Mouse (Mus musculus): ENCODE measurements at regions not wholly inside any gene's neighbourhood (a gene's known extent, or its start where the extent isn't known, plus 50 kb on each side); places are given as distances from the start of the nearest gene placed in this dataset.
A peak's percentile ranks its signal among the peaks of the same experiment; 100 is the strongest.

DNA sequence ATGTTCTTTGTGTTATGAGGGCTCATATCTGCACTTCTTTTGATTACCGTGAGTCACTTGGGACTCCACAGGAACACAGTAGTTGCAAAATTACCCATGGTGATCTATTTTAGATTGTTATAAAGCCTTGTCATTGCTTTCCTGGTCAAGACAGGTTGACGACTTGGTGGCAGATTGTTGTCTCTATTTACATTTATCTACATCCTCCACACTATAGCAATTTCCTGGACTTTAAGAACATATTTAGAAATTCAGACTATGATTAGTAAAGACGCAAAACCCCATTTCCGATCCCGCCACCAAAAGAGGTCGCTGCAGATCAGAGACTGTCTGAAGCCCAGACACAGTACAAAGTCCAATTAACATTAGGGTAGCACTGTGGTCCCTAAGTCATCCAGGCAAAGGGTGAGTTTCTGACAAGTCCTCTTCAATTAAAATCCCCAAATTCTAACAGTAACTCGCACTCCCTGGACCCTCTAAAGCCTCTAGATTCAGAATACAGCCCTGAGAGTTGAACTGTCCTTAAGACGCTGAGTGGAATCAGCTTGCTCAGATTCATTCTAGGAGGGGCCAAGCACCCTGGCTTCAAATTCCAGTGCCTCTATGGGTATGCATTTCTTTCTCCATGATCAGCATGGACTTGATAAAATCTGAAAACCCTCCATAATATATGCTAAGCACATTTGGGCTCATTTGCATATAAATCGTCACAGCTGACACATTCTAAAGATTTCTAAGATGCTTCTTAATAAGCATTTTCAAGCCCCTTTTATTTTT is 461.9 kb upstream of the BC052040 start:
- Histone ChIP-seq H3K9me3 (ENCODE audit: control insufficient read depth, low read length) (no peaks in the 10 kb centered on the region), H3K4me1 (ENCODE audit: control insufficient read depth, insufficient read depth, low read depth, low read length) (no peaks in the 10 kb centered on the region), H3K36me3 (ENCODE audit: control insufficient read depth, insufficient read depth, low read length) (no peaks in the 10 kb centered on the region), H3K4me2 (ENCODE audit: low read length) (no peak overlapping the region), H3K27ac (ENCODE audit: low read depth, low read length) (no peak overlapping the region), H3K4me3 (ENCODE audit: low read length) (no peak overlapping the region), H3K9ac (ENCODE audit: low read depth, low read length) (no peak overlapping the region), H3K27me3 (replicated peaks; ENCODE audit: control insufficient read depth, insufficient read depth, low read length) (no peaks in the 10 kb centered on the region)
- 70% methylated on average over 9 of the region's 9 CpGs for WGBS
- ATAC-seq = no peak

DNA sequence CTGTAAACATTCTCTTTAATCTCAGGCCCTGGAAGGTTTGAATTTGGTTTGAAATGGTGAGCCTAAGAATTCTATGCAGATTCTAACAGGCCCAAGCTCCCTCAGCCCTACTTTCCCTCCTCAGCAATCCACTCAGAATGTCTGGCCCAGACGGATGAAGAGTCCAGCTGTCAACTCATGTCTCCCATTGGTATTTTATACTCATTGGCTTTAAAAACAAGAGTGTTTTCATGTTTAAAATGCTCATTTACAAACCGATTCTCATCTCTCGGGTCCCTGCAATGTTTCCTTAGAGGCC is 461.4 kb upstream of the BC052040 start:
- 24% methylated on average over 3 of the region's 3 CpGs for WGBS
- Histone ChIP-seq H3K36me3 (ENCODE audit: control insufficient read depth, insufficient read depth, low read length) (no peaks in the 10 kb centered on the region), H3K4me1 (ENCODE audit: control insufficient read depth, insufficient read depth, low read depth, low read length) (no peaks in the 10 kb centered on the region), H3K9me3 (ENCODE audit: control insufficient read depth, low read length) (no peaks in the 10 kb centered on the region), H3K4me2 (ENCODE audit: low read length) (no peak overlapping the region), H3K27me3 (replicated peaks; ENCODE audit: control insufficient read depth, insufficient read depth, low read length) (no peaks in the 10 kb centered on the region), H3K4me3 (ENCODE audit: low read length) (no peak overlapping the region), H3K27ac (ENCODE audit: low read depth, low read length) (no peak overlapping the region), H3K9ac (ENCODE audit: low read depth, low read length) (no peak overlapping the region)
- no peak for ATAC-seq

DNA sequence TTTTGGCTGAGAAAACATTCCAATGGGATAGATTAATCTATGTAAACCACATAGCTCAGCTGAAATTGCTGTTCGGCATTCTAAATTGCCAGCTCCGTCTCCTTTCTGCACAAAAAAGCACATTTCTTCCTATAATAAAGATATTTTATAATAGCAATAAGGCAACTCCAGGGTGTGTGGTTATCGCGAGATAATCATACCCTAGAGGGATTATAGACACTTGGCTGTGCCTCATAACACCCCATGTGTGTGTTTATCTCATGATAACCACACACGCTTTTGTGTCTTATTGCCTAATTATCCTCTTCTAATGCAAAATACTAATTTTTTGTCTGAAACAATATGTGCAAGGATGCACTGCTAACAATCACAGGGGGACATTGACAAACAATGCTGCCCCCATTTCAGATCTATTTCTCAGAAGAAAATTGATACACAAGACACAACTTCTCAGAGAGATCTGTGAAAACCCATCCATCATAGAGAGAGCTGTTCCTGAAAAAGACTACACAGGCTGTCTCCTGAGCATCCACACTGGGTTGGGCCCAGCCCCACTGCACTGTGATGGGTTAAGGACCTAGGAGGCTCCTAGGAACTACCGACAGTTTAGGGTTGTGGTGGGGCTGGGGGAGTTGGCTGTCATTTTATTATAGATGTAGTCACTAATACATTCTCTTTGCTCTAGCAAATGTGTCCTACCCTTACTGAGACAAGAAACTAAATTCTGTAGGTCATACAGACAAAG is 454.7 kb upstream of the BC052040 start:
- H3K4me2 ChIP-seq (ENCODE audit: low read length) = no peak overlapping the region
- no peaks in the 10 kb centered on the region for H3K4me1 ChIP-seq (ENCODE audit: control insufficient read depth, insufficient read depth, low read depth, low read length)
- no peaks in the 10 kb centered on the region for H3K27me3 ChIP-seq (replicated peaks; ENCODE audit: control insufficient read depth, insufficient read depth, low read length)
- no peak overlapping the region for H3K9ac ChIP-seq (ENCODE audit: low read depth, low read length)
- H3K9me3 ChIP-seq (ENCODE audit: control insufficient read depth, low read length) = no peaks in the 10 kb centered on the region
- H3K36me3 ChIP-seq (ENCODE audit: control insufficient read depth, insufficient read depth, low read length) = no peaks in the 10 kb centered on the region
- H3K4me3 ChIP-seq (ENCODE audit: low read length) = no peak overlapping the region
- ATAC-seq = no peak
- no peak overlapping the region for H3K27ac ChIP-seq (ENCODE audit: low read depth, low read length)
- WGBS = 77% methylated on average over 6 of the region's 6 CpGs

DNA sequence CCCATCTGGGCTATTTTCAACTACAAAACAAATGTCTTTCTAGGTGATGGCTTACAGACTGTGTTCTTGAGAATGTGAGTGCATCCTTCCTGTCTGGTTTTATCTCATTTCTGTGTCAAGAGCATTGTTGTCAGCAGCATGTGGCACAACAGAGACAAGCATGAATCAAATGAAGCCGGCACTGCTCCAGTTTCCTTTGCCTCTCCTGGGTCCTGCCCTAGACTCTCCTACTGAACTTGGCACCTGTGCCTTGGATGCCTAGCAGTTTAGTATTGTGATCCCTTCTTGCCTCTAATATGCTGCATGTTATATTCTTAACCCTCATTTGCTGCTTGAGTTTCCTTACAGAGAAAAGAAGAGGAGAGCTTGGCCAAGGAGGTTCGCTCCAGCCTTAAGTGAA is 449.8 kb upstream of the BC052040 start:
- no peaks in the 10 kb centered on the region for H3K4me1 ChIP-seq (ENCODE audit: control insufficient read depth, insufficient read depth, low read depth, low read length)
- no peak for ATAC-seq
- H3K9me3 ChIP-seq (ENCODE audit: control insufficient read depth, low read length) = no peaks in the 10 kb centered on the region
- 37% methylated on average over 2 of the region's 2 CpGs for WGBS
- H3K4me3 ChIP-seq (ENCODE audit: low read length) = no peak overlapping the region
- H3K36me3 ChIP-seq (ENCODE audit: control insufficient read depth, insufficient read depth, low read length) = no peaks in the 10 kb centered on the region
- H3K27ac ChIP-seq (ENCODE audit: low read depth, low read length) = no peak overlapping the region
- H3K4me2 ChIP-seq (ENCODE audit: low read length) = no peak overlapping the region
- H3K9ac ChIP-seq (ENCODE audit: low read depth, low read length) = no peak overlapping the region
- no peaks in the 10 kb centered on the region for H3K27me3 ChIP-seq (replicated peaks; ENCODE audit: control insufficient read depth, insufficient read depth, low read length)

DNA sequence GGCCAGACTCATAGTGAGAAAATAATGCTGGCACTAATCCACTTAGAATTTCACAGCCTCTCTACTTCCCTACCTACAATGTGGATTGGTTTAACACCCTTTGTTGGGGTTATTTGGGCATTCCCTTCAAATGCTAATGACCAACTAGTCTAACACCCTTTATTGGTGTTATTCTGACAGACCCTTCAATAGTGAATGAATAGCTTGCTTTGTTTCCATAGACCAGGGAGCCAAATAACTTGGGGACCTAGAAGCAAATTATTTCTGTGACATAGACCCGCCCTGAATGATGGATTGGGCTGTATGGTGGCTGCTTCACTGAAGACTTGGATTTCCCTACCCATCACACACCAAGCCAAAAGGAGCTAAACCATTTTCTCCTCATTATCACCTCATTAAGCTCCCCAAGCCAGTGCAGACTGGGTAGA is 449.3 kb upstream of the BC052040 start:
- H3K9me3 ChIP-seq (ENCODE audit: control insufficient read depth, low read length) = no peaks in the 10 kb centered on the region
- no peak overlapping the region for H3K27ac ChIP-seq (ENCODE audit: low read depth, low read length)
- 15% methylated on average over 1 of the region's 1 CpGs for WGBS
- H3K9ac ChIP-seq (ENCODE audit: low read depth, low read length) = no peak overlapping the region
- H3K36me3 ChIP-seq (ENCODE audit: control insufficient read depth, insufficient read depth, low read length) = no peaks in the 10 kb centered on the region
- H3K4me2 ChIP-seq (ENCODE audit: low read length) = no peak overlapping the region
- H3K4me3 ChIP-seq (ENCODE audit: low read length) = no peak overlapping the region
- peak; percentile 40 for ATAC-seq
- H3K4me1 ChIP-seq (ENCODE audit: control insufficient read depth, insufficient read depth, low read depth, low read length) = no peaks in the 10 kb centered on the region
- no peaks in the 10 kb centered on the region for H3K27me3 ChIP-seq (replicated peaks; ENCODE audit: control insufficient read depth, insufficient read depth, low read length)

DNA sequence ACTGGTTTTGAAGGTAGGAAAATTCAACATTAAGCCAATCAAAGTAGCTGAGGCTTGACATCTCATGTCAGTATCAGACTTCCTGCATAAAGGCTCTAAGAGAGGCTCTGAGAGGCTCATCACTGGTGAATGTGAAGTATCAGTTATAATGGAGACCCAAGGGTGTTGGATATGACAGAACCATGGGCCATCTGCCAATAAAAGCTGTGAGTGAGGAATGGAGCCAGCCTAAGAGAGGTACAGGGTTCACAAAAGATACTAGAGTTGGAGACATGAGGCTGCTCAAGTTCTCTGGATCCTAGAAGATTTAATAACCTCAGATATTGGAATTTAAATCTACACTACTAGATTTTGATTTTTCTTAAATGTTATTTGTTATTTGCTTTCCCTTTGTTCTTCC is 440.1 kb upstream of the BC052040 start:
- ATAC-seq = no peak
- no peaks in the 10 kb centered on the region for H3K9me3 ChIP-seq (ENCODE audit: control insufficient read depth, low read length)
- H3K4me2 ChIP-seq (ENCODE audit: low read length) = no peak overlapping the region
- no peak overlapping the region for H3K27ac ChIP-seq (ENCODE audit: low read depth, low read length)
- H3K4me1 ChIP-seq (ENCODE audit: control insufficient read depth, insufficient read depth, low read depth, low read length) = no peaks in the 10 kb centered on the region
- no peaks in the 10 kb centered on the region for H3K27me3 ChIP-seq (replicated peaks; ENCODE audit: control insufficient read depth, insufficient read depth, low read length)
- no peaks in the 10 kb centered on the region for H3K36me3 ChIP-seq (ENCODE audit: control insufficient read depth, insufficient read depth, low read length)
- no peak overlapping the region for H3K9ac ChIP-seq (ENCODE audit: low read depth, low read length)
- no peak overlapping the region for H3K4me3 ChIP-seq (ENCODE audit: low read length)

DNA sequence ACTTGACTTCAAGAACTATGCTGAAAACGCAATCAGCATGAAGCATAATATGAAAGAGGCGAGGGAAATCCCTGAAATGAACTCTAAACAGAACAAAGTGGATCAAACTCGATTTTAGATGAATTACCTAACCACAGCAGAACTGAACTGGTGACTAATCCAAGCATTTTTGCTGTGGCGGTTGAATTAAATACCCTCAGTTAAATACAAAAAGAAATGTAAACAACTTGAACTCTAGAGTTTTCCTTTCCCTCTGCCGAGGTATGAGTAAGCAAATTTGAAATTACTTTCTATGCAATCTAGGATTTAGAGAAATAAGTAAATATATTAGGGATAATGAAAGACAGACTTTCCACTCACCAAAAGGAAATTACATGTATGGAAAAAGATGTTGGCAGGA is 409.4 kb upstream of the BC052040 start:
- Histone ChIP-seq H3K27ac (ENCODE audit: low read depth, low read length) (no peak overlapping the region), H3K4me3 (ENCODE audit: low read length) (no peak overlapping the region), H3K4me2 (ENCODE audit: low read length) (no peak overlapping the region), H3K36me3 (ENCODE audit: control insufficient read depth, insufficient read depth, low read length) (no peaks in the 10 kb centered on the region), H3K27me3 (replicated peaks; ENCODE audit: control insufficient read depth, insufficient read depth, low read length) (no peaks in the 10 kb centered on the region), H3K9me3 (ENCODE audit: control insufficient read depth, low read length) (no peaks in the 10 kb centered on the region), H3K4me1 (ENCODE audit: control insufficient read depth, insufficient read depth, low read depth, low read length) (no peaks in the 10 kb centered on the region), H3K9ac (ENCODE audit: low read depth, low read length) (no peak overlapping the region)
- 81% methylated on average over 5 of the region's 5 CpGs for WGBS
- ATAC-seq = no peak

DNA sequence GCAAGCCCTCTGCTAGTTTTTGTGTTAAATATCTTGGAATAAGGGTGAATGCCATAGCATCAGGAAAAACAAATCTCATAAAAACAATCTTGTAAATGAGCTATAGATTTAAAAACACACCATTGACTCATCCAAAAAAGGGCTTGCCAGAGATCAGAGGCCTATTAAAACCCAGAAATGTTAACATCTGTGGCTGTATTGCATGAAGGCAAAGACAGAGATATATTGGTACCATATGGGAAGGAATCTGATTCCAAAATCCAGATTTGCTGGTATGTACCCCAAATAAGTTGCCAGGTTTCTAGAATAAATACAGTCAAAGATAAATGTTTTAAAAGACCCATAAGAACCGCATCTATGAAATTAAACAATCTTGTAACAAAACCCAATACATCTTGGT is 404.4 kb upstream of the BC052040 start:
- WGBS = 92% methylated on average over 1 of the region's 1 CpGs
- Histone ChIP-seq H3K27ac (ENCODE audit: low read depth, low read length) (no peak overlapping the region), H3K9me3 (ENCODE audit: control insufficient read depth, low read length) (no peaks in the 10 kb centered on the region), H3K4me2 (ENCODE audit: low read length) (no peak overlapping the region), H3K27me3 (replicated peaks; ENCODE audit: control insufficient read depth, insufficient read depth, low read length) (no peaks in the 10 kb centered on the region), H3K4me1 (ENCODE audit: control insufficient read depth, insufficient read depth, low read depth, low read length) (no peaks in the 10 kb centered on the region), H3K9ac (ENCODE audit: low read depth, low read length) (no peak overlapping the region), H3K4me3 (ENCODE audit: low read length) (no peak overlapping the region), H3K36me3 (ENCODE audit: control insufficient read depth, insufficient read depth, low read length) (no peaks in the 10 kb centered on the region)
- no peak for ATAC-seq

DNA sequence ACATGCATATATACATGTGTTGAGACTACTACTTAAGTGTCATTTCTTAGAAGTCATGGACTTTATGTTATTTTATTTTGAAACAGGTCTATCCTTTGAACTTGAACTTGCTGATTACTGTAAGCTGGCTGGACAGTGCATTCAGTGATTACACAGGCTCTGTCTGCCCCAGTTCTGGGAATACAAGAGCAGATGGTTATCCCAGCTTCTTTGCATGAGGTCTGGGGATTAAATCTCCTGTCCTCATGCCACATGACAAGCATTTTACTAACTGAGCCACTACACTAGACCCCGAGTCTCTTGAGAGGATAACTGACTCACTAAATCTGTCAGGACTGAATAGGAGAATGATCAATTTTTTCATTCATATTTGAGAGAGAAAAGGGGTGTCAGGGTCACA is 403.6 kb upstream of the BC052040 start:
- no peak overlapping the region for H3K9ac ChIP-seq (ENCODE audit: low read depth, low read length)
- H3K27ac ChIP-seq (ENCODE audit: low read depth, low read length) = no peak overlapping the region
- no peak overlapping the region for H3K4me2 ChIP-seq (ENCODE audit: low read length)
- H3K27me3 ChIP-seq (replicated peaks; ENCODE audit: control insufficient read depth, insufficient read depth, low read length) = no peaks in the 10 kb centered on the region
- no peaks in the 10 kb centered on the region for H3K4me1 ChIP-seq (ENCODE audit: control insufficient read depth, insufficient read depth, low read depth, low read length)
- WGBS = 60% methylated on average over 1 of the region's 1 CpGs
- no peaks in the 10 kb centered on the region for H3K9me3 ChIP-seq (ENCODE audit: control insufficient read depth, low read length)
- no peak for ATAC-seq
- H3K4me3 ChIP-seq (ENCODE audit: low read length) = no peak overlapping the region
- no peaks in the 10 kb centered on the region for H3K36me3 ChIP-seq (ENCODE audit: control insufficient read depth, insufficient read depth, low read length)
